Mouse (Mus musculus) lung, postnatal 0 days (tissue): ENCODE measurements around the gene Ap2a1.

Experiments used
- CTCF ChIP-seq: IDR thresholded peaks from 2 replicates; pipeline ENCODE4 v1.5.1; 2016; ENCODE audit warnings: antibody characterized with exemption, mild to moderate bottlenecking
- EP300 ChIP-seq: IDR thresholded peaks from 2 replicates; pipeline ENCODE4 v1.6.1; 2016; ENCODE audit warnings: antibody characterized with exemption, mild to moderate bottlenecking, control low read depth

- TF ChIP-seq CTCF (no peak), EP300 (no peak)
Observed at GRCm38 (mm10) chr7:44973415-44974130, 44.3 kb upstream of the Ap2a1 start.
